In the genomic region with DNA sequence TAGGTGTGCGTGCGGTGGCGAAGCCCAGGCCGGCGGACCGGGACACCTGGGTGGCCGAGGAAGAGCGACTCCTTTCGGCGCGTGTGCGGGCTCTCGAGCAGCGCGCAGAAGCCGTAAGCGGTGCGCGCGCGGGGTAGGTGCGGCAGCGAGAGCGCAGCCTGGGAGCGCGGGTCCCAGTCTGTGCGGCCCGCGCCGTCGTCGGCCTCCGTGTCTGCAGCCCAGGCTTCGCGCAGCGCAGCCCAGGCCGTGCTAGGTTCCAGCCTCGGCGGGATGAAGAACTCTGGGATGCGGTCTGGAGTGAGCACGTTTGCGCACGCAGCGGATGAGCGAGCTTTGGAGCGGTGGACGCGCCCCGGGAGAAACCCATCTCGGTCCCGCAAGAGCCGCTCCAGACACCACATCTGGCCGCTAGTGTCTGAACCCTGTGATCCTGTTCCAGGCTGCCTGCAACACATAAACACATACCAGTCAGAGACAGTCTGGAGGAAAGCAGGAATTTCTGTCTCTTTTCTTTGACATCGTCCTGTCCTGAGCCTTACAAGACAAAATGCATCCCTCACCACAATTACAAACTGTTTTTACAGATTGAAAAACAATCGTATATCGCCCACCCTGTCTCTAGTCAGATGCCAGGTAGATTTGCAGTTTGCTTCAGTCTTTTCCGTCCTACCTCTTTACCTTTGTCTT, we compare ENCODE assay signal across 8 mouse cellular contexts. TPM values are rescaled to one million over a fixed set of nuclear protein-coding genes. Genes with fewer than 3 reads are reported as not detected.
DNase-seq lines count a peak whose midpoint lies in the region; ATAC-seq and TF ChIP-seq lines count a peak whose summit lies in the region.

No protein-coding gene starts in this region.

- H3K27ac ChIP-seq in hindbrain, embryonic 15.5 days (replicated peaks): no peak overlapping the region

- H3K27me3 ChIP-seq in E14TG2a.4 (ENCODE audit: insufficient read depth, low read length): peaks cover 52% of the 10 kb centered on the region
- peaks cover 44% of the 10 kb centered on the region for H3K27me3 ChIP-seq in hindbrain, embryonic 15.5 days
- H3K27me3 ChIP-seq in megakaryocyte, embryonic 14.5 days (replicated peaks): peaks cover 60% of the 10 kb centered on the region

- H3K4me2 ChIP-seq in hindbrain, embryonic 15.5 days: peak overlapping the region; percentile 85

- peak; percentile 27 for DNase-seq in gastrocnemius, postnatal 14 days
- DNase-seq in gastrocnemius, adult 18-20 months (ENCODE audit: low spot score): no peak
- DNase-seq in embryo, embryonic 10.5 days (ENCODE audit: low spot score): peak; percentile 53
- no peak for DNase-seq in spleen, adult 12 weeks (ENCODE audit: low spot score)
- no peak for DNase-seq in layer of hippocampus, adult 8-10 months (ENCODE audit: low spot score in 2 of 2)

- no peak for TF ChIP-seq CTCF in E14TG2a.4 (conservative IDR thresholded peaks at IDR 0.05; ENCODE audit: low read length)

- WGBS in hindbrain, embryonic 15.5 days: 1% methylated on average over 56 of the region's 57 CpGs

- H3K9ac ChIP-seq in hindbrain, embryonic 15.5 days: peak overlapping the region; percentile 31

- intact Hi-C loops in gastrocnemius, postnatal 14 days (cut with DNase I; ENCODE audit: low total_unique reads): no loop called here

- no peaks in the 10 kb centered on the region for H3K9me3 ChIP-seq in E14TG2a.4 (ENCODE audit: low read length)
- no peaks in the 10 kb centered on the region for H3K9me3 ChIP-seq in hindbrain, embryonic 15.5 days
- H3K9me3 ChIP-seq in megakaryocyte, embryonic 14.5 days: peaks cover 4% of the 10 kb centered on the region

- peak overlapping the region; percentile 82 for H3K4me3 ChIP-seq in E14TG2a.4 (replicated peaks; ENCODE audit: low read length)
- peak overlapping the region; percentile 64 for H3K4me3 ChIP-seq in hindbrain, embryonic 15.5 days
- H3K4me3 ChIP-seq in megakaryocyte, embryonic 14.5 days (replicated peaks): peak overlapping the region; percentile 88

- H3K36me3 ChIP-seq in E14TG2a.4 (ENCODE audit: insufficient read depth, low read length): no peaks in the 10 kb centered on the region
- H3K36me3 ChIP-seq in hindbrain, embryonic 15.5 days: no peaks in the 10 kb centered on the region
- no peaks in the 10 kb centered on the region for H3K36me3 ChIP-seq in megakaryocyte, embryonic 14.5 days (replicated peaks; ENCODE audit: low read length)

- peak; percentile 66 for ATAC-seq in hindbrain, embryonic 15.5 days (ENCODE audit: low FRiP score, low read depth)

- H3K4me1 ChIP-seq in E14TG2a.4 (replicated peaks; ENCODE audit: low read depth, low read length): peaks cover 20% of the 10 kb centered on the region
- H3K4me1 ChIP-seq in hindbrain, embryonic 15.5 days (replicated peaks): peaks cover 19% of the 10 kb centered on the region
- H3K4me1 ChIP-seq in megakaryocyte, embryonic 14.5 days: peaks cover 21% of the 10 kb centered on the region

RNA-seq across cellular contexts. Expression of a gene that starts 0.6 kb away (rescaled TPM):
- total RNA-seq in gastrocnemius, postnatal 14 days (2021): under 1 TPM; 0.22 to 0.43 TPM
- not detected for total RNA-seq in gastrocnemius, adult 18-20 months (2021)
- polyA plus RNA-seq in hindbrain, embryonic 15.5 days (2015; fragmentation: Nextera tagmentation; extraction: Ambion mirVana): 0.71 and 0.80 TPM in 2 replicates
- not detected in 2 replicates for polyA plus RNA-seq in megakaryocyte, embryonic 14.5 days (2012; ENCODE audit: insufficient read depth, low replicate concordance)
- 1 to 10 TPM in 3 of 4 experiments, under 1 TPM in 1; 0.93 to 3.2 (median 2.2) TPM for total RNA-seq in layer of hippocampus, adult 8-10 months (2022)

RNA-seq across cellular contexts. Expression of a gene that starts 8.7 kb away (rescaled TPM):
- 10 to 100 TPM; 21.0 to 22.8 TPM for total RNA-seq in gastrocnemius, postnatal 14 days (2021)
- total RNA-seq in gastrocnemius, adult 18-20 months (2021): 10 to 100 TPM; 25.8 to 26.2 TPM
- polyA plus RNA-seq in hindbrain, embryonic 15.5 days (2015; fragmentation: Nextera tagmentation; extraction: Ambion mirVana): 7.7 and 9.4 TPM in 2 replicates
- polyA plus RNA-seq in megakaryocyte, embryonic 14.5 days (2012; ENCODE audit: insufficient read depth, low replicate concordance): 0.23 and 2.4 TPM in 2 replicates
- total RNA-seq in layer of hippocampus, adult 8-10 months (2022): 100 to 1,000 TPM in 3 of 4 experiments, 10 to 100 TPM in 1; 95.9 to 127 (median 105) TPM

Comparison
In these comparisons a context has a peak if more than half of its experiments do, and no peak if none do; other contexts are left out.
1. DNase-seq: peak in gastrocnemius, postnatal 14 days (single experiment) and embryo, embryonic 10.5 days (single experiment); none in gastrocnemius, adult 18-20 months (single experiment), spleen, adult 12 weeks (single experiment) and layer of hippocampus, adult 8-10 months (0 of 2).
2. Peak in every context shown above with its lines, with median percentiles within 50 percentile points of each other: H3K4me3 ChIP-seq.